Mouse (Mus musculus) spleen, postnatal 10 days (tissue): Measurements from ENCODE around the gene Htt.

Source experiments
- DNase-seq, 2 experiments: peaks; one replicate each; pipeline ENCODE4 v3.0.0; 2021 to 2022; ENCODE audit warnings: low spot score in 2 of 2

Gene Htt

GRCm38 (mm10) chr5:34889252-34889651 is 127.7 kb downstream of the Htt start:
- no peak for DNase-seq

DNA sequence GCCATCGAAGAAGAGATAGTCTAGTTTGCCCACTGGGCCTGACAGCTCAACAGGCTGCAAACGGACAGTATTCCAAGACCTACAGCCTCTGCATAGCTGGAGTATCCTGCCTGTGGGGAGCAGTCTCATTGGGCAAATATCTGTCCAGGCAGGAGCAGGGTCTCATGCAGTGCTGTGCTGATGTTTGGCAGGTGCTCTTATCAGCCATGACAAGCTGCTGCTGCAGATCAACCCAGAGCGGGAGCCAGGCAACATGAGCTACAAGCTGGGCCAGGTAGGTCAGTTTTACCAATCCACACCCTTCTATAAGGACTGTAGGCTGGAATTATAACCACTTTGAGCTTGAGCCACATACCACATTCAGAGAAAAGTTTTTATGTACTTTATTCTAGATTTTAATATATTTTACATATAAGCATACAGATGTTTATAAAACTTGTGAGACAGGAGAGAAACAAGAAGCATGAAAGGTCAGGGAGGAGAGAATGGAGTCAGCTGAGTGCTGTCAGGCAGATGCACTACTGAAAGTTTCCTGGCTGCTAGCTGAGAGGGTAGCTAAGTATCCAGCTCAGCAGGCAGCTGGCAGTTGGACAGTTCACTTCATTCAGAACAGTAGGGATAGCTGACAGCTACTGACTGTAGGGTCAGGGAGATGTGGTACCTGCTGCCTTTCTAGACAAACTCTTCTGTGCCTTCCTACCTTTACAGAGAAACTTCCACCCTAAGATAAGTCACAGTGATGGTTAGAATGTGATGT is 135.3 kb downstream of the Htt start:
- peak in 1 of 2 experiments; percentile 65 for DNase-seq

DNA sequence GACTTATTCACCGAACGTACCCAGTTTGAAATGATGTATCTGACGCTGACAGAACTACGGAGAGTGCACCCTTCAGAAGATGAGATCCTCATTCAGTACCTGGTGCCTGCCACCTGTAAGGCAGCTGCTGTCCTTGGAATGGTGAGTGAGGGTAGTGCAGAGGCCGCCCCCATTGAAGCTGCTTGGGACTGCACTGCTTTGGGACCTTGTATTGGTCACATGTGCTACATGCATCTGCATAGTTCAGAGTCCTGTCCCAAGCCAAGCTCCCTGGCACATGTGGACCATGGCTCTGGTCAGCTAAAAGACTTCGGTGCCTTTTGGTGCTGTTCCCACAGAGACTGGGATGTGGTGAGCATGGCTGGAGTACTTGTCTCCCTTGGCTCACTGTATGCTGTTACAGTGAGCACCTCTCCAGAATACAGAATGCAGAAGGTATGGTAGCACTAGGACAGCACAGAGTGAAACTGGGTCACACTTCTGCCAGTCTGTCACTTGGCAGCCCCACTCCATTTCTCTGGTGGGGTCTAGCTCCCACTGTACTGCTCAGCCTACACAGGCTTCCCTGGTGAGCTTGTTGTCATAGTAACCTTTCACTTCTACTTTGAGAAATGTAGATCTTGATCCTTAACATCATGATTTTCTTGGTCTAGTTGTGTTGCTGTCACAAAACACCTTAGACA is 138.4 kb downstream of the Htt start:
- no peak for DNase-seq

- no peak for DNase-seq
Measured at GRCm38 (mm10) chr5:34902371-34902770, 140.8 kb downstream of the Htt start.

DNA sequence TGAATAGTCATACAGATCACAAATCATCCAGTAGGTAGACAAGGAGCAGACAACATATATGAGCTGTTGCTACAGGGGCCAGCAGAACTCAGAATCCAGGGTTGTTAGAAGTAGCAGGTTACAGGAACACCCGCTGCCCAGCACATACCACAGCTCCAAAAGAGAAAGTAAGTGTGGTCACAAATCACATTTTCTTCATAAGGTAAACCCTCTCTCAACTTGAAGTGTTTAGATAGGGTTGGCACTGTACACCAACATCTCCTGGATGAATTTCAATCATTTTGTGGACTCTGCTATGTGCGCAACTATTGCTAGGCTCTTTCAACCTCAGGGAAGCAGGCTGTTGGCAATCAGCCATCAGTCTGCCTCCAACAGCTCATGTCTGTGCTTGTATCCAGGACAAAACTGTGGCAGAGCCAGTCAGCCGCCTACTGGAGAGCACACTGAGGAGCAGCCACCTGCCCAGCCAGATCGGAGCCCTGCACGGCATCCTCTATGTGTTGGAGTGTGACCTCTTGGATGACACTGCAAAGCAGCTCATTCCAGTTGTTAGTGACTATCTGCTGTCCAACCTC is 141.4 kb downstream of the Htt start:
- no peak for DNase-seq

DNA sequence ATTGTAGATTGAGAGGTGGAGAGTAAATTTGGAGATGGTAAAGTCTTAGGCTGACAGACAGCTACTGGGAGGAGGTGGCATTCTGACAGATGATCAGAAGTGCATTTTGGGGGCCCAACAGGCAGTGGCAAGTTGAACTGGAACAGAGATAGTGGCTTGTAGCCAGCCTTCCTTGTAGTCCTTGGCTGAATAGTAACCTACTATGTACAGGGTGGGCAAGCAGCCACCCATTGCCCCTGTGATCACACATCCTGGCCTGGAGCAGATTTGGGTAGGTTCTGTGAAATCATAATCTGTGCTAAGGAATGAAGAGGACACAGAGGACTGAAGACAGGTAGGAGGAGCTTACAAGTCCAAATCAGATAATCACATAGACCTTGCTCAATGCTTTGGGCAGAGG is 142.9 kb downstream of the Htt start:
- no peak for DNase-seq

- no peak for DNase-seq
Measured at GRCm38 (mm10) chr5:34907230-34907629, 145.7 kb downstream of the Htt start.

DNA sequence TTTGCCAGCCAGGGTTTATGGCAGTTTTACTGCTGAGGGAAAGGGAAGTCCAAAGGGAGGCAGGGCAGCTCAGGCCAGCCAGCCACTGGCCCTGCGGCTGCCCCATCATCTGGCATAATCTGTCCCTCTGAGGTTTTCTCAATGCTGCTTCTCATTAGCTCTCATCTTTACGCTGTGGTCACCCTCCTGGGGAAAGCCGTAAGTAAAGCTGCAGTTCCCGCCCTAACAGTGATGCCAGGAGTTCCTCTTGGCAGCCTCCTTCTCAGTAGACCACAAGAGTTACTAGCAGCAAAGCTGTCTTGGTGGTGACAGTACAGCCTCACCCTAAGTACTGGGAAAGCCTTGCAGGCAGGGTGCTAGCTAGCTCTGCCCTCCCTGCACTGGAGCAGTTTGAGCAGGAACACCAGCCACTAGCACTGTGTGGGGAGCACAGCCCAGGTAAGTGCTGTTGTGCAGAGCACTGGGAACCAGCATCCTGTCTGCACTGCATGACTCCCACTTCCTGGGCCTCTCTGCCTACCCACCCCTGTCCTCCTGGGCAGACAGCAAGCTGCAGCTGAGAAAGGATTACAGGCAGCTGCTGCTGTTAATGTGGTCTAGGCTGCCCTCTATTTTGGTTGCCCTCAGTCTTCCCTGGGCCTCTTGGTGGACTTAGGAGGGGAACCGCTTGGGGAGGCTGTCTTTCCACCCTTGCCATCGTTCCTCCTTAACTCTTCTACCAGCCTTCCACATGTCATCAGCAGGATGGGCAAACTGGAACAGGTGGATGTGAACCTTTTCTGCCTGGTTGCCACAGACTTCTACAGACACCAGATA is 146.6 kb downstream of the Htt start, which contains the start of gene Msantd1:
TSS of gene Msantd1 (plus strand) at position 103 of the 816 bp plus-strand sequence.
- no peak for DNase-seq

DNA sequence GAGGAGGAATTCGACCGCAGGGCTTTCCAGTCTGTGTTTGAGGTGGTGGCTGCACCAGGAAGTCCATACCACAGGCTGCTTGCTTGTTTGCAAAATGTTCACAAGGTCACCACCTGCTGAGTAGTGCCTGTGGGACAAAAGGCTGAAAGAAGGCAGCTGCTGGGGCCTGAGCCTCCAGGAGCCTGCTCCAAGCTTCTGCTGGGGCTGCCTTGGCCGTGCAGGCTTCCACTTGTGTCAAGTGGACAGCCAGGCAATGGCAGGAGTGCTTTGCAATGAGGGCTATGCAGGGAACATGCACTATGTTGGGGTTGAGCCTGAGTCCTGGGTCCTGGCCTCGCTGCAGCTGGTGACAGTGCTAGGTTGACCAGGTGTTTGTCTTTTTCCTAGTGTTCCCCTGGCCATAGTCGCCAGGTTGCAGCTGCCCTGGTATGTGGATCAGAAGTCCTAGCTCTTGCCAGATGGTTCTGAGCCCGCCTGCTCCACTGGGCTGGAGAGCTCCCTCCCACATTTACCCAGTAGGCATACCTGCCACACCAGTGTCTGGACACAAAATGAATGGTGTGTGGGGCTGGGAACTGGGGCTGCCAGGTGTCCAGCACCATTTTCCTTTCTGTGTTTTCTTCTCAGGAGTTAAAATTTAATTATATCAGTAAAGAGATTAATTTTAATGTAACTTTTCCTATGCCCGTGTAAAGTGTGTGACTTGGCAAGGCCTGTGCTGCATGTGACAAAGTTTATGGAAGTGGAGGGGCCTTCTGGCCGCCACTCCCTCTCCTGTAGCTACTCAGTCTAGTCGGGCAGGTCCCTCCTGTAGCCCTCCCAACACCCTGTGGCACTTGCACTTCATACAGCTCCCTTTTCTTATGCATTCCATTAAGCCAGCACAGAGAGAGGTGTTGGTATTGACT is 147.4 kb downstream of the Htt start:
- DNase-seq = no peak

DNA sequence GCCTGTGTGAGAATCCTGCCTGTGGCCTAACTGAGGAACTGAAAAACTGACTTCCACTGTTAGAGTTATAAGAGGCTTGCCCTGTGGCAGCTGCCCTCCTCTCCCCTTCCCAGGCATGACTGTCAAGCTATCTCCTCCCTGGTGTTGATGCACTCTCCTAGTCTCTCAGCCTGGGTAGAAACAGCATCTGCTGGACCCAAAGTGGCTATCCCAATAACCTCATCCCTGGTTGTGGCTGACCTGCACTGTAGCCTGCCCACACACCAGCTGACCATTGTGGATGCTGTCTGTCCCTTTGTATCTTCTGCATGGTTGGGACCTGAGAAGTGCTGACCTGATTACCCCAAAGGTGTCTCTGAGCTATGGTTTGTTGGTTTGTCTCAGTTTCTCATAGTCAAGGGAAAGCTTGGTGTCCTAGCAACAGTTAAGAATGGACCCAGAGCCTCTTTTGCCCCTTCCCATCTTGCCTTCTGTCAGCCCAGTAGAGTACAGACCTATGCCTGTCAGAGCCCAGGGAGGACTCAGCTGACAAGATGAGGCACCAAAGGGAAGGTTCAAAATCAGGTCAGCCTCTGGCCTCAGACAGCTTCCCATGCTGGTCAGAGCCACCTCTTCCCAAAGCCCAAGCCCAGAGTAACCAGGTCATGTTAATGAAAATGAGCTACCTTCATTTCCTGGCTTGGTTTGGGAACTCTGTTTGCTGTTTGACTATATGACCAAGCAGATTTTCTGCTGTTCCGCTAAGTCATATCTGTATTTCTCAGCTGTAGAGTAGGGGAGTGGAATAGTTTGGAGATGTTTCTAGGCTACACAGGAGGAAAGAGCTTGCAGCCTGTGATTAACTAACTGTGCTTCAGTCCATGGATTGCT is 148.3 kb downstream of the Htt start:
- DNase-seq = peak in 1 of 2 experiments; percentile 61

GRCm38 (mm10) chr5:34910504-34910815 is 148.9 kb downstream of the Htt start:
- peak in 1 of 2 experiments; percentile 62 for DNase-seq

DNA sequence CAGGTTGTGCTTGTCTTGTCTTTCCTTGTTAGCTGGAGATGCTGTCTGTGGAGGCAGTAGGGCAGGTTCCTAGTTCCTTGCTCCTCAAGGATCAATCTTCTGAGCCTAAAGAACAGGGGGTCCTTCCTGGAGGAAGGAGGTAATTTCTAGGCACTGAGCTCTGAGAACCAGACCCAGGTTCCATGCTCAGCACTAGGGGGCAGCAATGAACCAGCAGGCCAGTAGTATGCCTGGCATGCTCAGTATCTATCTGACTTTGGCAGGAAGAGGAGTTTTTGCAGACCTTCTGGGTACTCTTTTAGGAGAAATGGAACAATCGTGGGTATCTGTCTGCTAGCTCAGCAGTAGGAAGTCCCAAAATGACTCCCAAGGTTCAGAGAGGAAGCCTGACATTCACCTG is 154.3 kb downstream of the Htt start:
- peak; percentile 81 to 89 for DNase-seq

DNA sequence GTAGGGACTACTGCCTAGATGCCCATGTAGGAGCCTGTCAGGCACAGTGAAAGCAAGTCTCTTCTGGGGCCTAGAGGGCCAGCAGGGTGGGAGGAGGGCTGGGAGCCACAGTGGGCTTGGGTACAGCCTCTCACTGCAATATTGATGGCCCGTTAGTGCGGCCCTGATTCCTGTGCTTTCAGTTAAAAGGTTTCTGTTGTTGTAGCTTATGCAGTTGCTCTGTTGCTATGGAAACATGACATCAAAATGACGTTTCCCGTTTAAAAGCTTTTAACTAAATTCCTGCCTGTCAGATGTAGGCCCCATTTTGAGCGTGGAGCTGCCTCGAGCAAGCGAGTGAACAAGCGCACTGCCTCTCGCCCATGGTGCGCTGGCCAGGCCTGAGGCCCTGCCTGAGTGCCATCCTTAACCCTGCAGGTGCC is 155.7 kb downstream of the Htt start:
- DNase-seq = no peak

DNA sequence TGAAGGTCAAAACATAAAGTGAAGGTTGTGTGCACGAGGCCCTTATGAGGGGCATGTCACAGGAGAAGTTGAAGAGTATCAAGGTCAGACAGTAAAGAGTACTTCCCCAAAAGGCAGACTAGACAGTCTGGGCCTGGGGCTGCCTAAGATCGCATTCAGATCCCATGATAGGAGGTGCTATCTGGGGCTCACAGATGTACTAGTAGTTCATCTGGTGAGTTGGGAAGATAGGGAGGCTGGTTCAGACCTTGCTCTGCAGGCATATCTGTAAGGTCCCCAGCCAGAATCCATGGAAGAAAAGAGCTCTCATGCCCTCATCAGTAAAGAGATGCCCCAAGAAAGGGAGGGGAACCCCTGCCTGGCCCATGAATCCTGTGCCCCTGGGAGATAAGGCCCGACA is 157.2 kb downstream of the Htt start:
- DNase-seq = no peak

DNA sequence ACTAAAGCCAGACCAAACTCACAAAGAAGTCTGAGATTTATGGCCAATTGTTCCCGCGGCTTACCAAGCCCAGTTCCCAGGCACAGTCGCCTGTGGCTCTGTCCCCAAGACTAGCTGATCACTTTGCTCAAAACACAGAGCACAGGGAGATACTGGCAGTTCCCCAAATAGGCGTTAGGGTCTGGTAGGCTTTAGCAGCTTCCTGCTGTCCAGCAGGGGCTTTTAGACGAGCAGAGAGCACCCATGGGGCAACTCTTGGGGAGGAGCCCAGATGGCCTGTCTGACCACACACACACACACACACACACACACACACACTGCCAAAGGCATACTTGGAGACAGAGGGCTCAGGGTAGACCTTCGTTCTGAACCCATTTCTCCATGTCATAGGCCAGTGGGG is 161.0 kb downstream of the Htt start:
- DNase-seq = no peak

DNA sequence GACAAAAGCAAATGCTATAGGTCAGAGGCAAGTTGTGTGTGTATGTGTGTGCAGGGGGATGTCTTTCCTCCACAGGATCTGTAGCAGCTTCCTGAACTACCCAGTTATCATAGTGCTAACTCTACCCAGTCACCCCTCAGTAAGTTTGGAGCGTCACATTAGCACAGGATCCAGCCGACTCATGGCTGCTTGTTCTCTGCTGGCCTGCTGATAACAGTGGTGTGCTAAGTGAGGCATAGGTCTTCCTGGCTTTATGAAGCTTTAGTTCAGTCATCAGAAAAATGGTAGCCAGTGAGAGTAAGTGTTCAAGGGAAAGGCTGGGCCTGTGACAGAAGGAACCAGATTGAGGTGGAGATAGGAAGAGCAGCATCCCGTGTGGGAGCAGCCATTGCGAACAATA is 162.4 kb downstream of the Htt start:
- DNase-seq = peak; percentile 50 to 64

DNA sequence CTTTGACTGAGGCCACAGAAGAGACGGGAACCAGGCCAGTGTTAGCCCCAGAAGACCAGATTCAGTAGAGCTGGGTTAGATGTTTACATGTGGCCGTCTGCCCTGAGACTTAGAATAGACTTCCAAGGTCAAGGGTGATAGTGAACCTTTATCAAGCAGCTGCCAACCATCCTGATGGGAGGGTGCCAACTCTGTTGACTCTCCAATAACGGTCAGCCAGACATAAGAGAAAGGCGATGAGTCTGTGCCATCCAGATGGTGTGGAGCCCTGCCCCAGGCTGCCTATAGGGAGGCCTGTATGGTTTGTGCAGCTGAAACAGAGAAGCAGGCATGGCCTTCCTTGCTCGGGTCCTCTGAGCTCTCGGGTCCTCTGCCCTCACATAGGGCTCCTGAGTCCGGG is 163.0 kb downstream of the Htt start:
- peak; percentile 69 to 77 for DNase-seq

- no peak for DNase-seq
Measured at GRCm38 (mm10) chr5:34927648-34928047, 166.1 kb downstream of the Htt start.

DNA sequence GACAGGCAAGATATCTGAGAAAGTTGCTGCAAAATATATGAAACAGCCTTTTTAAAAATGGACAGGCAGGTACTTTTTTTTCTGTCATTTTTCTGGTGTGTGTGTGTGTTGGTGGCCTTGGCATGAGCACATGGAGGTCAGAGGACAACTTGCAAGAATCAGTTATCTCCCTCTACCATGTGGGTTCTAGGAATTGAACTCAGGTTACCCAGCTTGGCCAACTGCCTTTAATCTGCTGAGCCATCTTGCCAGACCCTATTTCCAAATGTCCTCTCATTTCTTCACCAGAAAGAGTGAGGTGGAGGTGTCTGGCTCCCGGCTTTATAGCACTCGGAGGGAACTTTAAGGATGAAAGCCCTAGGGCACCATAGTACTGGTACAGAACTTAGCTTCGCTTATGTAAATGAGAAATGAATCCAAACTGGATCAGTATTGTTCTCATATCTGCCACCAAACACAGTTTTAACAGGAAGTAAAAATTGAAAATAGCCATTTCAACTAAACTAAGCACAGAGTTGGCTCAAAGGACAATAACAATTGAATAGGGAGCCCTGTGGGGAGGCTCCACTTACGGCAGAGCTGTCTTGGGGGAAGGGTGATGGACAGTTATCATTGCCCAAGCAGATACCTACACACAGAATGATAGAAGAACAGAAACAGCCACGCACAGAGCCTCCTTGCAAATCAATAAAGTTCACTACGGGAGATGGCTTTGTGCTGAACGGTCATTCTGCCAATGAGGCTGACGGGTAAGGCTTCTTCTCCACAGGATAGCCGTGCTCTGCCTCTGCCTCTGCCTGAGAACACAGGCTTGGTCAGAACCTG is 168.8 kb downstream of the Htt start:
- peak in 1 of 2 experiments; percentile 38 for DNase-seq
